Mouse (Mus musculus) embryo, embryonic 11 days (tissue): ENCODE results near the gene Shmt1.

Source experiments
- DNase-seq: peaks from one replicate; pipeline ENCODE4 v3.0.0-alpha.2; 2015

Shmt1 gene

DNA sequence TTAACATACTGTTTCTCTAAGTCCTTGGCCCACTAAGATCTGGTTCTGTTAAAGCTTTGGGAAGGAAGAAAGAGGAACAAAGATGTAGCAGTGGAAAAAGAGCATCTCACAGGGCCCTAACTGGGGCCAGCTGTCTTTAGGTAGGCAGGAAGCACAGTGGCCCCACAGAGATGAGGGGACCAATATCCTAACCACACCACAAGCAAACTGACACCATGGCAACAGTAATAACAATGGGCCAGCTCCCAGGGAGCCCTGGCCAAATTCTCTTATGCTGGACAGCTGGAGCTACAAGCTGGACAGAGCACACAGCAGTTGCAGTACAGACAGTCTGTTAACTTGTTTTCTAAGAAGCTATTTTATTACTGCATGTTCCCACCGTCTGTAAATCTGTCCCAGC, 23.9 kb downstream of the Shmt1 start:
- peak; percentile 10 for DNase-seq

DNA sequence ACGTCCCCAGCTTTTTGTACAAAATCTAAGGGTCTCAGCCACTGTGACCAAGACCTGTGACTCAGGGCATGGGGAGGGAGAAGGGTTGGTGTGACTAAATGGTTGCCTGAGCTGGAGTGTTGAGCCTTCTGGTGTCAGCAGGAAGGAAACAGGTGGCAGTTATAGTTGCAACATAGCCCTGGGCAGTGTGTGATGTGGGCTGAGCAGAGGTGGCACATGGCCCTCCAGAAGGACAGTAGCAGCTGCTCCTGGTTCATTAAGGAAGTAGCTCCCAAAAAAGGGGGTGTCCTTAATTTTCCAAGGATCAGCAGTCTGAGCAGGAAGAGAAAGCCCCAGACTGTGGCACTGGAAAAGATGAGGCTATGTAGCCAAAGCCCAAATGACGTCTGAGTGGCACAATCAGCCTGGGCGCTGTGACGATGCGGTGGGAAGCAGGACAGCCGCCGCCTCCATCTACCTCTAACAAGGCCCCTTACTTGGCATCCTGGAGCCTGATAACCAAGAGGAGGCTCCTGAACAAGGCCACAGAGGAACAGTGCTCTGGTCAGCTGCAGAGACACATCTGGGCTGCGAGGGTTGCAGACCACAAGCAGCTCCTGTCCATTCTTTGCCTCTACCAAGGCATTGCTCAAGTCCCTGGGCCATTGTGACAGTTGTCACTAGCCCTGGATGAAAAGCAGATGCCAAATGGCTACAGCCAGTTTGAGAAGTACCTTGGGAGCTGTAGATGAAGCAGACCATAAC, 27.2 kb downstream of the Shmt1 start:
- no peak for DNase-seq

DNA sequence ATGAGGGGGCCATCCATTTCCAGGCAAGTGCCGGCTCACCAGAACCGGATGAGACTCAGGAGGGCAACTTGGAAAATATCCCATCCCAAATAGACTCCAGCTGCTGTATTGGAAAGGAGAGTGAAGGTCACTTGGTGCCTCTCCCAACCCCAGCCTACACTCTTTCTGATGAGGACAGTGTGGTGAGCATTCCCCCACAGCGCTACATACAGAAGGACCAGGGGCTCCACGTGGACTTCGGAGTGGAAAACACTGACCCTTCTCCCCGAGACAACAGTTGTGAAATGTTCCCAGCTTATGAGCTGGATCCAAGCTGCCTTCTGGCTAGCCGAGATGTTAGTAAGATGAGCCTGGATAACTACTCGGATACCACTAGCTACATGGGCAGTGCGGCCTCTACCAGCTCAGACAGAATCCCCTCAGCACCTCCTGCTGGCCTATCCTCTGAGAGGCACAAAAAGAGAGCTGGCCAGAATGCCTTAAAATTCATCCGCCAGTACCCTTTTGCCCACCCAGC, 31.8 kb downstream of the Shmt1 start:
- no peak for DNase-seq

DNA sequence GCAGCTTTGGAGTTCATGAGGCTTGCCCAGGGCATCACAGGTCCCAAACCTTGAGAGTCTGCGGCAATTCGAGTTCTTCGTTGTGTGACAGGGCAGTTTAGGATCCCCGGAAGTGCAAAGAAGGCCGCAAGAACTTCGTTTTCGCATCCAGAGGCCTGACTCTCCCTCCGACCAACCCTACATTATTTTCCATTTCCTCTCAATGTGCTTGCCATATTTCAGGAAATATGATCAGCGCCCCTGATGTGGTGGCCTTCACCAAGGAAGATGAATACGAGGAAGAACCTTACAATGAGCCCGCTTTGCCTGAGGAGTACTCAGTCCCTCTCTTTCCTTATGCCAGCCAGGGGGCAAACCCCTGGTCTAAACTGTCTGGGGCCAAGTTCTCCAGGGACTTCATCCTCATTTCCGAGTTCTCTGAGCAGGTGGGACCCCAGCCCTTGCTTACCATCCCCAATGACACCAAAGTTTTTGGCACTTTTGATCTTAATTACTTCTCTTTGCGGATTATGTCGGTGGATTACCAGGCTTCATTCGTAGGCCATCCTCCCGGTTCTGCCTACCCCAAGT, 33.6 kb downstream of the Shmt1 start:
- no peak for DNase-seq

DNA sequence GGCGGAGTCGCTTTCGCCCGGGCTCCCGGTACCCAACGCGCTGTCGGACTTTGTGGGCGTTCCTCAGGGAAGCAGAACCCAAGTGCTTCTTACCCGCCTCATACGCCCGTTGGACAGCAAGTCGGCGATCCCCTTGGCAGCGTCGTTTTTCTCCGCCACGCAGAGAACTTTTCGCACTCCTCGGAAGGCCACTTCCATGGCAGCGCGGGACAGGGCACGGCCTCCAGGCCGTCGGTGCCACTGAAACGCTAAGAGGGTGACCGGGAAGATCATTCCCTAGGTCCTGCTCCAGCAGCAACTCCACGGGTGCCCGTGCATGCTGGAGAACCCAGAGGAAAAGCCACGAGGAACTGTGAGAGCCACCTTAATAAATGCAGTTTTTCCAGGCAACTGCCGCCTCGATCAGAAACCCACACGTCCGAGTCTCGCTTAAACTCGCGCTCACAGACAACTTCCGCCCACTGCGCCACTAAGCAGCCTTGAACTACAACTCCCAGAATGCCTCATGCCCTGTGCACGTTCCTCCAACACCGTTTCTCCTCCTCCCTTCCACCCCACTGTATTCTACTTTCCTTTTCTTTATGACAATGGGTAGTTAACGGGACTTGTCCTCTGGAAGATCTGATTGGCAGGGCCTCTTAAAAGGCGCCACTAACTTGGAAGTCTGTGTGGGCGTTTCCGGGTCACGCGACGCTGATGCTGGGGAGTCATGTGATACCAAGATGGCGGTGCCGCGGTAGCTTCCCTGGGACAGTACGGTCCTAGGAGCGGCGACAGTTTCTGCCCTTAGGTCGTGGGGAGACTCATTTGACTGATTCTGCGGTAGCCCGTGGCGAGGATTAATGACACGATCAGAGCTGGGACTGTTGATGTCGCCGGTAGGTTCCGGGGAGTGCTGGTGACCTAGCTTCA, 34.4 kb downstream of the Shmt1 start, which contains the start of the genes Top3a and Smcr8:
Gene Top3a (minus strand): TSS at position 537 of the 912 bp plus-strand sequence.
Gene Smcr8 (plus strand): TSS at position 696 of the 912 bp plus-strand sequence.
- peak; percentile 95 for DNase-seq

DNA sequence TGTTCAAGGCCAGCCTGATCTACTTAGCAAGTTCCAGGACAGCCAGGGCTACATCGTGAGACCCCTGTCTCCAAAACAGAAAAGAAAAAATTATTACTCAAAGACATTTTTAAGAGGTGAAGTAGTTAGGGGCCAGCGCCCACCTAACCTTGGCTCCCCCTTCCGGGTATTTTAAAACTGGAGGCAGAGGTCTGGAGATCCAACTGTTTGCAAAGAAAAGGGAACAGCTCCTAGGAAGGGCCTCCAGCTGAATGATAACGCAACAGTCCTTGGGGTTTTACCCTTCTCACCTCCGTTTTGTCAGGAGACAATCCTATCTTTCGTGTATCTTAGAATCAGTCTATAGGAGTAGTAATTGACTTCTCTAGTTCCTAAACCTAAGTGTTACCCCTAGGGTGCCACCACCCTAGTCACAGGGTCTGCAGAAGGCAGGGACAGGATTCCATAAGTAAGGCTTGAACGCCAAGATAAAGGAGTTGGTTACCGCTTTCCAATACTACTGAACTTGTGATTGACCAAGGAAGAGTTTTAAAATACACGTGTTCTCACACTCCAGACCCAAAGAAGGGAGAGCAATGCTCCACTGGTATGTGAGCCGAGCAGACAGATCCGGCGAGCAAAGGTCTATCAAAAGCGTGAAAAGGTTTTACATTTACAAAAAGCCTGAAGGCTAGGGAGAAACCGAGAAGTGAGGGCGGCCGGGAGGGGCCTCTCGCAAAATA, 35.2 kb downstream of the Shmt1 start:
- peak; percentile 5 for DNase-seq

DNA sequence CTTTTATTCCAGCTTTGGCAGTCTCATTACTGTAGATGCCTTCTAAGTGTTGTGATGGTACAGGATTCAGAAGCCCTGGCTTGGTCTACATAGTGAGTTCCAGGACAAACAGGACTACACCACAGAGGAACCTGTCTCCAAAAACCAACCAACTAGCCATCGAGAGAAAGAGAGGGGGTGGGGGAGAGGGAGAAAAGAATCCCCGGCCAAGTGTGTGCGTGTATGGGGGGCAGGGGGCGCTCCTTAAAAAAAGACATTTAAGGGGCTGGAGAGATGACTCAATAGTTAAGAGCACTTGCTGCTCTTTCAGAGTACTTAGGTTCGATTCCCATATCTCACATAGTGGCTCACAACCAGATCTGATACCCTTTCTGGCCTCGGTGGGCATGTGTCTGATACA, 35.9 kb downstream of the Shmt1 start:
- DNase-seq: no peak

DNA sequence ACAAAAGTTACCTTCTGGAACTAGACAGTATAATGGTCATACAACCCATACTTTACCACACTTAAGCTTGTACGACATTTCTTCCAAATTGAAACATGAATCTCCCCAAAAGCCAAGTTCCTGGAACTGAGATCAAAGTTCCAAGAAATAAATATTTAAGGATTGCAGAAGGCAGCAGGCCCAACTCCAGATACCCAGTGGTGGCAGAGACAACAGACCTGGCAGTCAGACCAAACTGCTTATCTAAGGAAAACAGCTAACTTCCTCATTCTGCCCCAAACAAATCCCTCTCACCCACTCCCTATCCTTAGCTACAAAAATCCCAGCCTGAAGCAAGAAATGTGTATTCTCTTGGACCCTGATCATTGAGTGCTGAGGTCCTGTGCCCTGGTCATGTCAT, 36.7 kb downstream of the Shmt1 start:
- DNase-seq: no peak

DNA sequence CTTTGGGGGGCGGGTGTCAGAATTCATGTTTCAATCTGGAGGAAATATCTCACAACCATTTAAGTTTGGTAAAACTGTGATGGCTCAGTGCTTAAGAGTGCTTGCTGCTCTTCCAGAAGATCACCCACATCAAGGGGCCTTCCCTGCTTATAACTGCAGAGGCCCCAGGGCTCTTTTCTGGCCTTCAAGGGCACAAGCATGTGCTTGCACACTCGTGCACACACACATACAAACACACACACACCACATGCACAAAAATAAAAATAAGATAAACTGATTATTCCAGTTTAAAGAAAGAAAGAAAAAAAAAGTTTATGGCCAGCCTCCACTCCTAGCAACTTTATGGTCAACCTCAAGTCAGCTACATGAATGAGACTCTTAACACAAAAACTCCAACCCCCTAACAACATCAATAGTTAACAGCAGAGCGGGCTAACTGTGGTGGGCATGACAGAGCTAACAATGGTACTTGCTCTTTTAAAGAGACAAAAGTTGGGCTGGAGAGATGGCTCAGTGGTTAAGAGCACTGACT, 37.3 kb downstream of the Shmt1 start:
- no peak for DNase-seq

DNA sequence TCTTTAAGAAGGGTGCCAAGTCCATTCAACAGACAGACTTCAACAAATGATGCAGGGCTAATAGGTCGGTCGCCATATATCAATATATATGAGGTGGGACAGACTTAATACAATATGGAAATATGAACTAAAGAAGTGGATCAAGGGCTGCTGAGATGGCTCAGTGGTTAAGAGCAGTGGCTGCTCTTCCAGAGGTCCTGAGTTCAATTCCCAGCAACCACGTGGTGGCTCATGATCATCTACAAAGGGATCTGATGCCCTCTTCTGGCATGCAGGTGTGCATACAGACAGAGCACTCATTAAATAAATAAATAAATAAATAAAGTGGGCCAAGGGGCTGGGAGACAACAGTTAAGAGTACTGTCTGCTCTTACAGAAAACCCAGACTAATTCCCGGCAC, 39.4 kb downstream of the Shmt1 start:
- DNase-seq: no peak

DNA sequence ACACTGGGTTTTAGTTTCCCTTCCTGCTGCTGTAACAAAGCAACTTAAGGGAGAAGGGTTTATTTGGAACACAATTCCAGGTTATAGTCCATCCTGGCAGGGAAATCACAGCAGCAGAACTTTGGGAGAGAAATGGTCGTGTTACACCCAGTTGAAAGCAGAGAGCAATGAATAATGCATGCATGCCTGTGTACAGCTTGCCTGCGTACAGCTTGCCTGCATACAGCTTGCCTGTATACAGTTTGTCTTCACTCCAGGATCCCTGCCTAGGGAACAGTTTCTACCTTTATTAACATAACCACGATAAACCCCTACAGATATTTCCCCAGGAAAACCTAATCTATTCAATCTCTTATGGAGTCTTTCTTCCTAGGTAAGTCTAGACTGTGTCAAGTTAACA, 40.7 kb downstream of the Shmt1 start:
- no peak for DNase-seq

DNA sequence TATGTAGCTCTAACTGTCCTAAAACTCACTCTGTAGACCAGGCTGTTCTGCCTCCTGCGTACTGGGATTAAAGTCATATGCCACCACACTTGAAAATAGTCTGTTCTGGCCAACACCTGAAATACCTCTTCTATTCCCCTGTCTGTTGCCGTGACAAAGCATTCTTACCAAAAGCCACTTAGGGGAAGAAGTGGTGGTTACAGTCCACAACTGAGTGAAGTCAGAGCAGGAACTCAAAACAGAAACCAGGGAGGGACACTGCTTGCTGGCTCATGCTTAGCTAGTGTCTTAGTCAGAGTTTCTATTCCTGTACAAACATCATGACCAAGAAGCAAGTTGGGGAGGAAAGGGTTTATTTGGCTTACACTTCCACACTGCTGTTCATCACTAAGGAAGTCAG, 42.2 kb downstream of the Shmt1 start:
- DNase-seq: no peak

DNA sequence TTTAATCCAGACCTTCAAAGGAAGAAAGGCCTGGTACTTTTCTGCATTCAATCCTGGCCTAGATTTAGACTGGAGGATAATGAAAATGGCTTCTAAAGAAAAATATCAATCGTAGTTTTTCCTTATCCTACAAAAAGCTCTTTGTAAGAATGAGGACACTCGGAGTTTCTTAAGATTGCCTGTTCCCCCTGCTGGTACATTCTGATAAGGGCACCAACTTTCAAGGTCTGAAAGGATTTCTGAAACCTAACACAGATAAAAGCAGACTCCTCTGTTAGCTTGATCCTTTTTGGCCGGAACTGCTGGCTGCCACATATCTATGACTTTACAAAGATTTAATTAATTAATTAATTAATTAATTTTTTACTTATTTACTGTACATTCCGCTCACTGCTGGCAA, 44.5 kb downstream of the Shmt1 start:
- no peak for DNase-seq

DNA sequence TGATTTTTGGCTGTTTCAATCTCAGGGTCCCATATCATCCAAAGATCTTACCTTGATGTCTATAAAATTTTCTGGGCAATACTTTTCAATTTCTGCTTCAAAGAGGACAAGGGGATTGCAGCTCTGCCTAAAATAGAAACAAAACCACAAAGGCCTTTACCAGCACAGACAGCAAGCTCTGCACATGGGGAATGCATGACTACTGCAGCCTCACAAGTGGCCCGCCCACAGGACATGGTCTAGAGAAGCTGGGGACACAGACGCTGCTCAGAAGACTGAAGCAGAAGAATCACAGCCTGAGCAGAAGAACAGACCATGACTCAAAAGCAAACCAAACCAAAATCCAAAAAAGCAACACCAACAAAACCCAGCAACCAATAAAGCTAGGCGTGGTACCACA, 49.8 kb downstream of the Shmt1 start:
- DNase-seq: no peak

DNA sequence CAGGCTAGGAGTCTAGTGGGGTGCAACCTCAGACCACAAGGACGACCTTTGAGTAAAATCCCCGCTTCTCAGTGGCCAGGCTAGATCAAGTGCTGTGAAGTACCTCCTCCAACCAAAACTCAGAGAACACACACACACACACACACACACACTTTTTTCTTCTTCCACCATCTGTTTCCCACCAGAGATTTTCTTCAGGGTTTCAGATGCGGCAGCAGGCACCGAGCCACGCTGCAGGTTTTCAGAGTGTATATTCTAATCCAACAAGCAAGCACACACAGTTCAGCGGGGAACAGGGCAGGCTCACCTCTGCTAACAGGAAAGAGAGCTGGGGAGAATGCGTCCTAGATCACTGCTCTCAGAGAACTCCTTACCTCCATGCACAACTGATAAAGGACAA, 55.9 kb downstream of the Shmt1 start:
- DNase-seq: no peak

DNA sequence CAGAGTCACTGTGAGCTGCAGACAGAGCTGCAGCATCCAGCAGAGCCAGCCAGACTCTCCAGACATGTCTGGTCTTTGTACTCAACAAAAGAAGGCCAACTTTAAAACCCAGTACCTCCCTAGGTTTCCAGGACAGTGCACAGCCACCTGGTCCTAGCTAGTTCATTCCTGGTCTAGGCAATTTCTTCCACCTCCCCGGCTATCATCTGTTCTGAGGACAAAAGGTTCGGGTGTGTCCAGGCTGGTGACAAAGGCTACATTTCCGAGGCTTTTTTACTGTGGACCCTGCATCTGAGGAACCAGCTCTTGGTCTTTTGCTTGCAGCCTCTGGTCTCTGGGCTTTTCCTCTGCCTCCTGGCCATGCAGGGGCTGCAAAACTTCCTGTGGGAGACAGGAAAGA, 71.2 kb downstream of the Shmt1 start:
- no peak for DNase-seq
